Mouse (Mus musculus) liver, adult 2 months (tissue): ENCODE measurements around the gene Agfg2.

Source experiments
- CTCF ChIP-seq: fragments of 200-500 bp; IDR thresholded peaks from 2 replicates; pipeline ENCODE4 v1.5.1; 2011; ENCODE audit warnings: low read depth, low read length, control low read depth
- POLR2A ChIP-seq: fragments of 200-500 bp; IDR thresholded peaks from 2 replicates; pipeline ENCODE4 v1.6.1; 2011; ENCODE audit warnings: low read length, control low read depth; ENCODE audit not compliant: insufficient read depth; ENCODE audit errors: extremely low read depth

GRCm38 (mm10) chr5:137726767-137727166 is 42.2 kb upstream of the Agfg2 start:
- TF ChIP-seq CTCF (peak; percentile 73), POLR2A (no peak)
